Mouse (Mus musculus) liver, embryonic 15.5 days (tissue): ENCODE measurements around the gene Dppa3. TPM values are rescaled to one million over a fixed set of nuclear protein-coding genes. Genes with fewer than 3 reads are reported as not detected.
"Not testable (repeated sequence)": the region's sequence is repeated elsewhere in the genome, so short reads cannot be mapped to it uniquely, and the experiment has no call there.

Experiments used
- ATAC-seq: fragments of 200-750 bp; cut with Nextera tagmentation; 2 replicates; pipeline ENCODE4 v1.8.0; 2017; ENCODE audit warnings: moderate number of reproducible peaks, mild to moderate bottlenecking, moderate library complexity; ENCODE audit not compliant: insufficient read depth
- H3K27ac ChIP-seq: fragments of 300-500 bp; sonication (generic); replicated peaks from 2 replicates; pipeline ENCODE4 v1.5.1; 2015; ENCODE audit warnings: mild to moderate bottlenecking, inconsistent platforms
- H3K27me3 ChIP-seq: fragments of 300-500 bp; sonication (generic); 2 replicates; pipeline ENCODE4 v1.6.1; 2015; ENCODE audit warnings: mild to moderate bottlenecking, inconsistent platforms
- H3K36me3 ChIP-seq: fragments of 300-500 bp; sonication (generic); replicated peaks from 2 replicates; pipeline ENCODE4 v1.6.1; 2015; ENCODE audit warnings: moderate library complexity, mild to moderate bottlenecking, inconsistent platforms
- H3K4me1 ChIP-seq: fragments of 300-500 bp; sonication (generic); replicated peaks from 2 replicates; pipeline ENCODE4 v1.6.1; 2015; ENCODE audit warnings: inconsistent platforms
- H3K4me2 ChIP-seq: fragments of 300-500 bp; sonication (generic); 2 replicates; pipeline ENCODE4 v1.6.1; 2015; ENCODE audit warnings: moderate library complexity, mild to moderate bottlenecking, inconsistent platforms
- H3K4me3 ChIP-seq: fragments of 300-500 bp; sonication (generic); replicated peaks from 2 replicates; pipeline ENCODE4 v1.5.1; 2015; ENCODE audit warnings: mild to moderate bottlenecking, inconsistent platforms
- H3K9ac ChIP-seq: fragments of 300-500 bp; sonication (generic); 2 replicates; pipeline ENCODE4 v1.6.1; 2015; ENCODE audit warnings: moderate library complexity, mild to moderate bottlenecking, inconsistent platforms
- H3K9me3 ChIP-seq: fragments of 300-500 bp; sonication (generic); replicated peaks from 2 replicates; pipeline ENCODE4 v1.6.1; 2016; ENCODE audit warnings: inconsistent platforms
- WGBS: fragments of 180-500 bp; shearing (Covaris S2); methylation state at CpG from one replicate; pipeline ENCODE4 v1.1.7; 2015; ENCODE audit warnings: mixed read lengths; ENCODE audit not compliant: insufficient replicate concordance; 5-methylcytosine and 5-hydroxymethylcytosine counted together
- polyA plus RNA-seq: library from polyadenylated mRNA; unstranded; fragments of >200 nt; fragmentation: Nextera tagmentation; extraction: Ambion mirVana; gene quantifications from 2 replicates; pipeline ENCODE4 v1.2.1, GENCODE M21; 2015

Dppa3 gene
- polyA plus RNA-seq, 1 experiment from 2014 or later: not detected

DNA sequence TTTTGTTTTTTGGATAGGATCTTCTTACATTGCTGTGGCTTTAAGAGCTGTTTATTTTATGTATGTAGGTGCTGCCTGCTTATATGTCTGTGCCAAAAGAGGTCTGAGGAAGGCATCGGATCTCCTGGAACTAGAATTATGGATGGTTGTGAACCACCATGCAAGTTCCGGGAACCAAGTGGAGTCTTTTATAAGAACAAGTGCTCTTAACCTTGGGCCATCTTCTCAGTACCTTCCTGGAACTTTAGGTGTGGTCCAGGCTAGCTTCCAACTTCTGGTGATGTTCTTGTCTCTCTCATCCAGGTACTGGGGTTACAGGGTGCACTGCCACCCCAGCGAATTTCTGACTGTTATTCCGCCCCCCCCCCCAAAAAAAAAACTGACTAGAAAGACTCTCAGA is 13.8 kb upstream of the Dppa3 start:
- Histone ChIP-seq H3K36me3 (no peaks in the 10 kb centered on the region), H3K9ac (no peak overlapping the region), H3K27me3 (no peaks in the 10 kb centered on the region), H3K4me2 (no peak overlapping the region), H3K4me3 (no peak overlapping the region), H3K4me1 (peaks cover 11% of the 10 kb centered on the region), H3K27ac (no peak overlapping the region), H3K9me3 (no peaks in the 10 kb centered on the region)
- no peak for ATAC-seq
- 52% methylated on average over 4 of the region's 4 CpGs for WGBS

DNA sequence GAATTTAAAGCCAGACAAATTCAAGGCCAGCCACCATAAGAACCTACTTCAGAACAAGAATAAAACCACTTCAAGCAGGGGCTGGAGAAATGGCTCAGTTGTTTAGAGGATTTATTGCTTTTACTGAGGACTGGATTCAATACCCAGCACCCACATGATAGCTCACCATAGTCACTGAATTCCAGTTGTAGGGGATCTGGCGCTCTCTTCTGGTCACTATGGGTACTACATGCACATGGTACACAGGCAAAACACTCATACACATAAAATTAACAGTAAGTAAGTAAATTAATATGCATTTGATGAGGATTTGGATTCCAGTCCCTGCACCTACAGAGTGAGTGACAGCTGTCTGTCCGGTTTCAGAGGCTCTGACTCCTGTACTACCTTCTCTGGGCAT is 12.2 kb upstream of the Dppa3 start:
- H3K36me3 ChIP-seq: no peaks in the 10 kb centered on the region
- H3K9me3 ChIP-seq: no peaks in the 10 kb centered on the region
- no peak overlapping the region for H3K4me3 ChIP-seq
- H3K4me2 ChIP-seq: no peak overlapping the region
- no peak for ATAC-seq
- no peaks in the 10 kb centered on the region for H3K27me3 ChIP-seq
- H3K4me1 ChIP-seq: peaks cover 10% of the 10 kb centered on the region
- H3K9ac ChIP-seq: no peak overlapping the region
- H3K27ac ChIP-seq: no peak overlapping the region
- WGBS: 39% methylated on average over 2 of the region's 2 CpGs

DNA sequence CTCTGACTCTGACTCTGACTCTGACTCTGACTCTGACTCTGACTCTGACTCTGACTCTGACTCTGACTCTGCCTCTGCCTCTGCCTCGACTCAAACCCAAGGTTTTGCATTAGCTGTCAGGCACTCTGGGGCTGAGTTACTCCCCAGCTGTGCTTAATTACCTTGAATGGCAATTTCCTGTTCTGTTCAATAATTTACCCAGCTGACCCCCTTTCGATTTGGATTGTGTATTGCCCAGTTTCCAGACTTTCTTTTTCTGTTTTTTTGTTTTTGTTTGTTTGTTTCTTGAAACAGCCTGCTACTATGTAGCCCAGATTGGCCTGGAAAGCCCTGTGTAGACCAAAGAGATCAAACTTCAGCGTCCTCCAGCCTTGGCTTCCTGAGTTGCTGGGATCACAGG is 10.2 kb upstream of the Dppa3 start:
- H3K9ac ChIP-seq: no peak overlapping the region
- H3K27me3 ChIP-seq: no peaks in the 10 kb centered on the region
- H3K27ac ChIP-seq: no peak overlapping the region
- H3K4me2 ChIP-seq: no peak overlapping the region
- WGBS: 33% methylated on average over 3 of the region's 3 CpGs
- ATAC-seq: no peak
- no peaks in the 10 kb centered on the region for H3K9me3 ChIP-seq
- no peaks in the 10 kb centered on the region for H3K4me1 ChIP-seq
- H3K36me3 ChIP-seq: no peaks in the 10 kb centered on the region
- no peak overlapping the region for H3K4me3 ChIP-seq

DNA sequence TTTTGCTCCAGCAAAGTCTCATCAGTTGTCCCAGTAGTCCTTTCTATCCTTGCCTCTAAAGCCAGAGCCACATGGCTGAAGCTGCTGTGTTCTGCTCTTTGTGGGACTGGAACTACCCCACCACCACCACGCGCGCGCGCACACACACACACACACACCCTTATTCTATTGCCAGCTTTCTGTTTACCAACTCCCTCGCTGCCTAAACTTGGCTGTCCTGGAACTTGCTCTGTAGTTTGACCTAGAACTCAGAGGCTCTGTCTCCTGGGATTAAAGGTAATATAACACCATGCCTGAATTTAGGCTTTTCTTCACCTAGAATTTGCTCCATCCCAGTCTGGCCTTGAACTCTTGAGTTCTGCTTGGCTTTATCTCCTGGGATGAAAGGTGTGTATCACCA is 5.1 kb upstream of the Dppa3 start:
- no peak overlapping the region for H3K4me3 ChIP-seq
- no peak overlapping the region for H3K27ac ChIP-seq
- no peak overlapping the region for H3K9ac ChIP-seq
- H3K9me3 ChIP-seq: no peaks in the 10 kb centered on the region
- 80% methylated on average over 6 of the region's 6 CpGs for WGBS
- H3K27me3 ChIP-seq: no peaks in the 10 kb centered on the region
- H3K4me2 ChIP-seq: no peak overlapping the region
- ATAC-seq: no peak
- no peaks in the 10 kb centered on the region for H3K4me1 ChIP-seq
- no peaks in the 10 kb centered on the region for H3K36me3 ChIP-seq

DNA sequence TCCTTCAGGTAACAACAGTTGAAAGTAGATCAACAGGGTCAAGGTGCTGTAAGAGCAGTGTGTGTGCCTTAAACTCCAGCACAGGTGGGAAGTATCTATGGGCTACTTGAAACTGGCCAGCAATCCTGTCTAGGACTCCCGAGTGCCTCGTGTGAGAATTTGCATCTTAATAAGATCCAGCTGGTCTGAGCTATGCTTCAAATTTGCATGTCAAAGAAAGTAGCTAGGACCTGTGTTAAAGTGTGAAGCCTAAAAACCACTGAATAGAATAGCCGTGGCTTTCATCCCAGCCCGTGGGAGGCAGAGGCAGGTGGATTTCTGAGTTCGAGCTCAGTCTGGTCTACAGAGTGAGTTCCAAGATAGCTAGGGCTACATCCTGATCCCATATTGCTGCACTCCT is 1.7 kb upstream of the Dppa3 start:
- Histone ChIP-seq H3K4me3 (no peak overlapping the region), H3K36me3 (no peaks in the 10 kb centered on the region), H3K9me3 (no peaks in the 10 kb centered on the region), H3K27ac (no peak overlapping the region), H3K27me3 (peaks cover 11% of the 10 kb centered on the region; the same call in 1 of the 2 replicates), H3K4me1 (0 out of 2 replicates have a peak, but pooled peaks cover 7% of the 10 kb centered on the region), H3K4me2 (no peak overlapping the region), H3K9ac (no peak overlapping the region)
- 43% methylated on average over 5 of the region's 5 CpGs for WGBS
- no peak for ATAC-seq

DNA sequence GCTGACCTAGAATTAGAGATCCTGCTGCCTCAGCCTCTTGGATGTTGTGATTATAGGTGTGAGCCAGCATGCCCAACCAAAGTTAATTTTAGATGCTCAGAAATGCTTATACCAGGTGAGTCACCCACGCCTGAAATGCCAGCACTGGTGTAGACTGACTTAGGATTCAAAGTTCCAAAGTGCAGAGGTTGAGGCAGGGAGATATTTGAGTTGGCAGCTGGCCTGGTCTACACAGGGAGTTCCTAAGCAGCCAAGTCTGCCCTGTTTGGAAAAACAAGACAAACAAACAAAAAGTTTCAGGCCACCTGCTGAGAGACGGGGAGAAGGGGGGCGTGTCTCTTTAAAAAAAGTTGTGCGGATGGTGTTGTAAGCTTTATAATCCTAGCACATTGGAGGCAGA is 1.1 kb upstream of the Dppa3 start:
- Histone ChIP-seq H3K27me3 (peaks cover 11% of the 10 kb centered on the region; the same call in 1 of the 2 replicates), H3K4me2 (no peak overlapping the region), H3K36me3 (no peaks in the 10 kb centered on the region), H3K27ac (no peak overlapping the region), H3K4me1 (0 out of 2 replicates have a peak, but pooled peaks cover 7% of the 10 kb centered on the region), H3K9me3 (no peaks in the 10 kb centered on the region), H3K4me3 (no peak overlapping the region), H3K9ac (no peak overlapping the region)
- peak; percentile 52; the same call in 1 of the 2 replicates for ATAC-seq
- 57% methylated on average over 4 of the region's 4 CpGs for WGBS

DNA sequence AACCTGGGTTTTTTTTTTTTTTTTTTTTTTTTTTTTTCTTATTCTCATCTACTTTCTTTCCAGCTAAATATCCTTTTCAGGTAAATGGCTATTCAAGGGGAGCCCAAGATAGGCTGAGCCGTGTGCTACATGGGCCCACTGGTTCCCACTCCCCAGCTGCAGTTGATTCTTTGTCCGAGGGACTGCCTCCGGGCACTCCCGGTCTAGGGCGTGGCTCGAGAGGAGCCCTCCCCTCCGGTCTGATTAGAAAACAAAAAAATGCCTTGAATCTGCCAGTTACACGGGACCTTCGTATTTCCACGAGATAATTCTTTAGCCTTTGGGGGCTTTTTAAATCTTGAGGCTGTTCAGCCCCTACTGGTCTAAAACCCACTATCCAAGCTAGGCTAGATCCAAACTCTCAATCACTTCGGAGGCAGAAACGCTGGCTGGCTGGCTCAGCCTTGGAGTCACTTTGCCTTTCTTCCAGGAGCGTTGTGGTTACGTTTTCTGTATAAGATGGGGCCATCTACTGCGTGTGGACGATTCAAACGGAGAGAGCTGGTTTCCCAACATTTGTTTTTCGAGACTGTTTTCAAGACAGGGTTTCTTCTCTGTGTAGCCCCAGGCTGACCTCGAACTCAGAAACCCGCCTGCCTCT is 1.4 kb downstream of the Dppa3 start:
- Histone ChIP-seq H3K4me3 (peak overlapping the region; percentile 28), H3K9ac (no peak overlapping the region), H3K27me3 (peaks cover 11% of the 10 kb centered on the region; the same call in 1 of the 2 replicates), H3K4me2 (peak overlapping the region; percentile 55), H3K4me1 (0 out of 2 replicates have a peak, but pooled peaks cover 7% of the 10 kb centered on the region), H3K36me3 (no peaks in the 10 kb centered on the region), H3K27ac (no peak overlapping the region), H3K9me3 (no peaks in the 10 kb centered on the region)
- no peak for ATAC-seq
- 17% methylated on average over 20 of the region's 20 CpGs for WGBS

DNA sequence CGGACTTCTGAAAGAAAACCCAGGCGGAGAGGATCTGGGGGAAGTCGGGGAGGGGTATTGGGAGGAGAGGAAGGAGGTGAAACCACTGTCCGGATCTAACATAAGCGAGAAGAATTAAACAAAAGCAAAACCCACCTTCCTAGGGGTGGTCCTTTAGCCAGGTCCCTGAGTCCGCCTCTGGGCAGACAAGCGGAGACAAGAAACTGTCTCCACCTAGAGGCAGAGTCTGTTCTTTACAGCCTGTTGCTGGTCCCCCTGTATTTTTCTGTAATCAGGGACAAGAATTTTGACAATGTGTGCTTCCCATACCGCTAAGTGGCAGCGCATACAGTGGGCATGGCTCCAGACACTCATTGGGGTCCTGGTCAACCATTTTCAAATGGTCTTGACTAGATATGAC is 7.2 kb downstream of the Dppa3 start:
- Histone ChIP-seq H3K4me3 (no peak overlapping the region), H3K9ac (no peak overlapping the region), H3K4me1 (no peaks in the 10 kb centered on the region), H3K27ac (no peak overlapping the region), H3K9me3 (no peaks in the 10 kb centered on the region), H3K36me3 (no peaks in the 10 kb centered on the region), H3K4me2 (no peak overlapping the region), H3K27me3 (no peaks in the 10 kb centered on the region)
- ATAC-seq: no peak
- WGBS: 27% methylated on average over 9 of the region's 9 CpGs

DNA sequence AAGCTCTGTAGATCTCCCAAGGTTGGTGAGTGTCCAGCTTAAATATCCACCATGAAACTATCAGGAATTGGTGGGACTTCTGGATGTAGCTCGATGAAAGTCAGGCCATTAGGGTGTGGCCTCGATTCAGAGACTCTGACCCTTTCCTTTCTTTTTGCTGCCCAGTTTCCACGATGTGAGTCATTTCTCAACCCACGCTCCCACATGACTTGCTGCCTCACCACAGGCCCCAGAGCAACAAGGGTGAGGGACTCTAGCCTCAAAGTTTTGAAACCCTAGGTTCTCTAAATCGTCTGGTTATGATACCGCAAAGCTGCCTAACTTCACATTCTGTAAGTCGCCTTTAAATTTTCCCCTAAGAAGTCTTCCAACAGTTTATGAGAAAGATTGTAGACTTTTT is 9.1 kb downstream of the Dppa3 start:
- H3K9me3 ChIP-seq: no peaks in the 10 kb centered on the region
- no peaks in the 10 kb centered on the region for H3K27me3 ChIP-seq
- ATAC-seq: no peak
- 53% methylated on average over 7 of the region's 7 CpGs for WGBS
- no peak overlapping the region for H3K4me2 ChIP-seq
- H3K4me3 ChIP-seq: no peak overlapping the region
- H3K36me3 ChIP-seq: no peaks in the 10 kb centered on the region
- no peak overlapping the region for H3K27ac ChIP-seq
- H3K4me1 ChIP-seq: no peaks in the 10 kb centered on the region
- no peak overlapping the region for H3K9ac ChIP-seq

DNA sequence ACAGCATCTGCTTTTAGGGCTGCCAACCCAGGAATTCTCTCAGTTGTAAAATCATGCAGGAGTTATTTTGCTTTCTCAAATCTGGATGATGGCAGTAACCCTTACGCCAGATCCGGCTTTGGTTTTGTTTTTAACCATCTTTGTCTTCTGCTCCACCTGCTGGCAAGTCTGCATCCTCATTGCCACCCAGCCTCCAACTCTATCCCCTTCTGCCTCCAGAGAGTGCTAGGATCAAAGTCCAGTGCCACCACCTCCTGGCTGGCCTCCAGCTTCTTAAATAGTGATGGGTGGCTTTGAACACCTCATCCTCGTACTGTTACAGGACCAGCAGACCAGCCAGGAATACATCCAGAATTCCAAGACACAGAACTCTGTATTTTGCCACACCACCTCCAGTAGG is 10.5 kb downstream of the Dppa3 start:
- H3K27ac ChIP-seq: no peak overlapping the region
- ATAC-seq: no peak
- no peak overlapping the region for H3K4me2 ChIP-seq
- H3K4me1 ChIP-seq: no peaks in the 10 kb centered on the region
- no peaks in the 10 kb centered on the region for H3K36me3 ChIP-seq
- H3K4me3 ChIP-seq: no peak overlapping the region
- H3K9ac ChIP-seq: no peak overlapping the region
- WGBS: 53% methylated on average over 3 of the region's 3 CpGs
- no peaks in the 10 kb centered on the region for H3K27me3 ChIP-seq
- H3K9me3 ChIP-seq: no peaks in the 10 kb centered on the region

DNA sequence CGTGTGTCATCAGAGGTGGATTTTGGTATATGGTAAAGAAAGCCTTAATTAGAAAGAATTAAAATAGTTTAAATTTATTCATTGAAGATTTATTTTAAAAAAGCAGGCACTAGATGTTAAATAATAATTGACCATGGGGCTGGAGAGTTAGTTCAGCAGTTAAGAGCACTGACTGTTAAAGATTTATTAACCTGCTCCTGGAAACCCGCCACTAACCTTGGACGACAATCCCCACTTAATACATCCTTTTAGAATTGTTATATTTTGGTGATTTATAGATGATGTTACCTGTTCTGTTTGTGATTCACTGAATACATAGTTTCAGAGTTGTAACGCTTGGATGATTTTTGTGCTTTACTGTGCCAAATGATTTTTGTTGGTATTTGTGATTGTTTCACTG is 11.4 kb downstream of the Dppa3 start:
- not testable (repeated sequence) for H3K4me3 ChIP-seq, H3K36me3 ChIP-seq
- WGBS: 58% methylated on average over 4 of the region's 4 CpGs

DNA sequence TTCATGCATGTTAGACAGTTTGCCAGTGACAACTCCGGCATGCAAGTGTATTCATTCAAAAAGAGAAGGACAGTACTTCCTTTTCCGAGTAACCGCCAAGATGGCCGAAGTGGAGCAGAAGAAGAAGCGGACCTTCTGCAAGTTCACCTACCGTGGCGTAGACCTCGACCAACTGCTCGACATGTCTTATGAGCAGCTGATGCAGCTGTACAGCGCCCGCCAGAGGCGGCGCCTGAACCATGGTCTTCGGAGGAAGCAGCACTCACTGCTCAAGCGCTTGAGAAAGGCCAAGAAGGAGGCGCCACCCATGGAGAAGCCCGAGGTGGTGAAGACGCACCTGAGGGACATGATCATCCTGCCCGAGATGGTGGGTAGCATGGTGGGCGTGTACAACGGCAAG is 18.0 kb downstream of the Dppa3 start:
- not testable (repeated sequence) for H3K27ac ChIP-seq, H3K4me3 ChIP-seq, H3K36me3 ChIP-seq, H3K9me3 ChIP-seq, H3K9ac ChIP-seq, H3K4me2 ChIP-seq, ATAC-seq, H3K4me1 ChIP-seq, H3K27me3 ChIP-seq
- WGBS: 78% methylated on average over 21 of the region's 21 CpGs

More for the DNA sequence above, 11.4 kb downstream of the Dppa3 start:
- not testable (repeated sequence) for ATAC-seq, H3K27ac ChIP-seq, H3K4me2 ChIP-seq, H3K27me3 ChIP-seq, H3K9me3 ChIP-seq, H3K9ac ChIP-seq, H3K4me1 ChIP-seq
